Mouse (Mus musculus) left cerebral cortex, adult 9 months (tissue): ENCODE measurements around the gene Gabrb3.

Experiments
- DNase-seq, 2 experiments: peaks; one replicate each; pipeline ENCODE4 v3.0.0; 2022; ENCODE audit warnings: low spot score in 2 of 2

Gene Gabrb3

GRCm38 (mm10) chr7:57529954-57530353, 110.5 kb downstream of the Gabrb3 start:
- no peak for DNase-seq

GRCm38 (mm10) chr7:57532676-57533075, 113.2 kb downstream of the Gabrb3 start:
- no peak for DNase-seq

DNA sequence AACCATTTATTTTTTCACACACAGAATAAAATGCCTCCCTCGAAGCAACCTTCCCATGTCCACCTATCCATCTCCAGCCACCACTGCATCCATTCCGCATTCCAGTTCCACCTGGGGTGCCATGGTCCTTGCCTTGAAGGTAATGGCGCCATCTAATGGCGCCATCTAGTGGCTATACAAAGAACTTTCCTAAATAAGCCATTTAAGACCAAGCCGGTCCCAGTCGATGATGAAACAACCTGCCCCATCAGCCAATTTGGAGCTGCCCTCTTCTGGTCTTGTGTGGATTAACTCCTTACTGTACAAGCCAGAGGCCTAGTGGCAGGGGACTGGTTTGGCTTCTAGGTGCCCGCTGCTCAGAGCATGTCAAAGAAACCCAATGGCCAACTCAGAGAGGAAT, 119.1 kb downstream of the Gabrb3 start:
- no peak for DNase-seq

GRCm38 (mm10) chr7:57560732-57561436, 141.4 kb downstream of the Gabrb3 start:
- no peak for DNase-seq

DNA sequence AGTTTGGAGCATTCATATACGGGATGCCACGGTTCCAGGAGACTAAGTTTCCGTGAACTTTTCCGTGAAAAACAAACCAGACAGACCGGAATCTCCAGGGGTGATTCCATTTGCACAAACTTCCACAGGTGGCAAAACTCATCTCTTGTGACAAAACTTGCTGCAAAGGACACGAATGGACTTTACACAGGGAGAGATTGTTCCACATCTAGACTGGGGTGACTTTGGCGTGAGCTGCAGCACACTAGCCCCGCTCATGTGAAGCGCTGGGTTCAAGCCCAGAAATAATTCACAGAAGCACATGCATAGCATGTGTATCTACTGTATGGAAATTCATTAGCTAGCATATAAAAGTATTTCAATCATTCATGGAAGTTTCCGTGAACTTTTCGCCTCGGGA, 144.9 kb downstream of the Gabrb3 start:
- no peak for DNase-seq

- peak in 1 of 2 experiments; percentile 49 for DNase-seq
These were observed 171.2 kb downstream of the Gabrb3 start for GRCm38 (mm10) chr7:57590451-57591248.

GRCm38 (mm10) chr7:57591249-57591577, 171.7 kb downstream of the Gabrb3 start:
- peak in 1 of 2 experiments; percentile 57 for DNase-seq

DNA sequence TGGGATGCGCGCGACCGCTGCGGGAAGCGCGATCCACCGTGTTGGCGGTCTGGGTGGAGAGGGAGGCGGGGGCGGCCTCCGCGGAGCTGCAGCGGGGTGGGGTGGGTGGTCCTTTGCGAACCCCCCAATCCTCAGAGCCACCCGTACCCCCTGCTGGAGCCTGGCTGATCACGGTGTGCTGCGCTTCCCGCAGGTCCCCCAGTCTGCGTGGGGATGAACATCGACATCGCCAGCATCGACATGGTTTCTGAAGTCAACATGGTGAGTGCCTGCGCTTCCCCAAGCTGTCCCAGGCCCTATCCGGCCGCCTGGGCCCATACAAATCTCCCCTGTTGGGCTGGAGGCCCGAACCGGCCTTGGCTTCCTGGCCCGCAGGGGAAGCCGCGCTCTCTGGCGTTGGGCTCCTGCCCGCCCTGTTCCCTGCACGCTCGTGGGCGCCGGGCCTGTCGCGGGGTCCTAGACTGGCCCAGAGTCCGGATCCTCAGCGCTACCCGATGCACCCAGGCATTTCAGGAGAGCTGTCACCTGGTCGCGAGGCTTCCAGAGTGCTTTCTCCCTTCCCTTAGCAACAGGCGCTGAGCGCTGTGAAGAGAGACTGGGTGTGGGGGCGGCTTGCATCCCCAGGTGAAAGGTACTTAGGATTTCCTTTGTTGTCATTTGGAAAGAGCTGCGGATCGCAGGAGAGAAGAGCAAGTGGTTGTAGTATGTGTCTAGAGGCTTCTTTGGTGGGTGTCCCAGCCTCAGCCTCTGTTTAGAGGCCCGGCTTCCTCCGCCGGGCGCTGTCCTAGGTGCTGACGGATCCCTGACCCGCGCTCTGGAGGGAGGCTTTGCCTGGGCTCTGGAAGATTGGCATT, 172.3 kb downstream of the Gabrb3 start:
- peak in 1 of 2 experiments; percentile 34 for DNase-seq

GRCm38 (mm10) chr7:57597341-57597740, 177.8 kb downstream of the Gabrb3 start:
- DNase-seq = no peak

GRCm38 (mm10) chr7:57618697-57619096, 199.2 kb downstream of the Gabrb3 start:
- DNase-seq = no peak

DNA sequence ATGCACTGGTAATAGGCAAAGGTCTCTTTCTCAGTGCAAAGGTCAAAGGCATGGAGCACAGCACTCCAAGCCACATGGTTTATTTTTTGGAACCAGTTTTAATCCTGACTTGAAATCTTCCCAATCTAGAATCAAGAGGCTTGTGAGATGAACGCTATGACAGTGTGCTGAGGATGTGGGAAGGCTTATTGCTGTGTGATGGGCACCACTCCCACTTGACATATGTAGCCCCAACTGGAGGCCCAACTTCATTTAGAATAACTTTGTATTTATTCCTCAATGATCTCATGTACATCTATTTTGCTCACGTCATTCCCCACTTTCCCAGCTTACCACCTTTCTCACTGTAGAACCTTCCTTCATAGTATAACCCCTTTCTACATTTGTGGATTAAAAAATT, 200.5 kb downstream of the Gabrb3 start:
- no peak for DNase-seq

- no peak for DNase-seq
These were observed 204.2 kb downstream of the Gabrb3 start for GRCm38 (mm10) chr7:57623718-57624117.

GRCm38 (mm10) chr7:57635026-57635425, 215.5 kb downstream of the Gabrb3 start:
- peak; percentile 20 to 30 for DNase-seq

DNA sequence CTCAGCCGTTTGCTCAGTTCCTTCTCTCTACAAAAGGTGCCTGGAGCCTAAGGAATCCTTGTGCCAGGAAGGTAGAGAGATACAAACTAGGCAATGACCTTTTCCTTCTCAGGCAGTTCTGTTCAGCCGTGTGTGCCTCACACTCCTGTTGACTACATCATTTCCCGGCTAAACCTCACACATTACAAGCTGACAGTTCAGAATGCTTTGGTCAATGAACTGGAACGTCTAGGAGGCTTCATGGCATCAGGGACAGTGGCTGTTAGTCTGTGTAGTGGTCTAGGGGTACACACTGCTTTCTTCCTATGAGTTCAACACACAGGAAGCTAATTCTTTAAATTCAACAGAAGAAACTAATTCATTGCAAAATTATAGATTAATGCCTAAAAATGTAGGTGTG, 216.2 kb downstream of the Gabrb3 start:
- no peak for DNase-seq

DNA sequence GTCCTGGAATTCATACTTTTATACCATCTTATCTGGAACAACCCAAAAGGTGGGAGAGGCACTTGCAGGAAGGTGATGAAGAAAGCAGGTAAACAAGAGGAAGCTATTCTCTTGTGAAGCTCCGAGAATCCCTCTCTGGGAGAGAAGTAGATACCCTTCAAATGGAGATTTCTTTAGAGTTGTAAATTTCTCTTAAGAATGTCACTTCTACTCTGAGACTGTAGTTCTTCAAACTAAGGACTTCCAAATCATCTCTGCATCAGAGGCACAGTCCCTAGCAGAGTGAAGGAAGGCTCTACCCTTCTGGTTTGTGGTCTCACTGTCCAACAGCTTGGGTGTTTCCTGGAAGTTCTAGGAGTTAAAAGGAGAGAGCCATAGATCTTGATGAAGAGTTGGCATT, 221.3 kb downstream of the Gabrb3 start:
- no peak for DNase-seq

- DNase-seq = no peak
These were observed 227.9 kb downstream of the Gabrb3 start for GRCm38 (mm10) chr7:57647345-57647744.

- peak in 1 of 2 experiments; percentile 58 for DNase-seq
These were observed 228.8 kb downstream of the Gabrb3 start for GRCm38 (mm10) chr7:57648136-57648755.

DNA sequence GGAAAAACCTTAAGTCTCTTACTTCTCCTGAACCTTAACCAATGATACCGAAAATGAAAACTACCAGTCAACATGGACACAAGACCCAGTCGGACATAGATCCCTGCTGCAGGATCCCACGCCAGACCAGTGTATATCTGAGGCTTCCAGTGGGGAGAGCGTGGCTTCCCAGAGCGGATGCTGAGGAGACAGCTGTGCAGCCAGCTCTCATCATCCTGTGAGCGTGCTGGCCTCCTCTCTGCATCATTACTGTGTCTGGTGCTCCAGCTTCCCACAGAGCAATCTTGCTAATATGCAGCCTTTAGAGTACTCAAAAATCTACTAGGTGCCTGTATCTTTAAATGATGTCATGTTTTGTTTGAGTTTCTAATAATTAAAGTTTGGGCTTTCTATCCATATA, 257.9 kb downstream of the Gabrb3 start:
- no peak for DNase-seq

DNA sequence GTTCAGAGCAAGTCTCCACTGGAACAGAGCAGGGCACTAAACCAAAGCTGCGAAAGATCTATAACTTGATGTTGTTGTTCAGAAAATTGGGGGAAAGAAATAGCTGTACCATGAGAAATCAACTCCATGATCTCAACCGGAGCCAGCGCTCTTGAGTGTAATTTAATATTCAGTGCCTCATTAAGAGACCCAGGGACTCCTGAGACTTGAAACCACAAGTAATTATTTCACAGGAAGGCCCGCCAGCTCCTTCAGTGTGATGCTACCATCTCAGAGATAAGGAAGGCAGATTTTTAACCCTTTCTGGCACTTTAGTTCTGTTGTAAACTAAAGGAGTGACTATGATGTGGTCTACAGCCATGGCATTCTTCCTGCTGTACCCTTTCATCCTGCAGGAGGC, 270.3 kb downstream of the Gabrb3 start:
- DNase-seq = no peak

GRCm38 (mm10) chr7:57700370-57700769, 280.9 kb downstream of the Gabrb3 start:
- DNase-seq = peak; percentile 39 to 47

DNA sequence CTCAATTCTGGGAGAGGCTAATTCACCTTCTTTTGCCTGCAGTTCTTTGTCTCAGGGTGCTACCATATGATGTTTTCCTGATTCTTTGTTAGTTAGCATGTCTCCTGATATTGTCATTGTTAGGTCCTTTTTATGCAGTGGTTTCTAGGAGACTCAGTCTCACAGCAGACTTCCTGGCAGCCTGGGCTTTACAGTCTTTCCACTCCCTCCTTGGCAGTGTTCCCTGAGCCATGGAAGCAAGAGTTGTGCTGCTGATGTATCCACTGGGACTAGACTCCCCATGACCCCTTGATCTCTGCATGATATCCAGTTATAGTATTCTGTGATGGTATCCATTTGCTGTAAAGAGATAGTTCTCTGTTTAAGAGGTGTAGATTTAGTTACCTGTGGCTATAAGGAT, 281.6 kb downstream of the Gabrb3 start:
- no peak for DNase-seq

- DNase-seq = no peak
These were observed 284.1 kb downstream of the Gabrb3 start for GRCm38 (mm10) chr7:57703580-57703979.
